Mouse (Mus musculus): ENCODE results near the gene Pnldc1.

Gene Pnldc1

DNA sequence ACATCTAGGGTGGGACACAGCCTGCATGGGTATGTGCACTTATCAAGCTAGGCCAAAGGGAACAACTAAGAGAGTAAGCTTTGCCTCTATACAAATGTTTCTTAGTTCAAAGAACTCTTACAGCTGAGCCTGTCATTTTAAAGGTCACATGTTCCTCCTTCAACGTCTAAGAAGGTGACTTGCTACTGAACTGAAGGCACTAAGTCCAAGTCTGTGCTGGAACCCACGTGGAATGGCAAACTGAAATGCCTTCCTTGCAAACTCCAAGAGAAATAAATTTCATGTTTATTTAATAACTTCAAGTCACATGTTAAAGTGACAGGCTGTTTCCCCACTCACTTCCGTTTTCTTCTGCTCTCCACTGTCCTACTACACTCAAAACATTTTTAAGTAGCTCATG is 52.6 kb downstream of the Pnldc1 start:
- no peak for DNase-seq (ENCODE audit: low spot score in 2 of 2)

- DNase-seq (ENCODE audit: low spot score in 2 of 2): no peak
These were observed 55.6 kb downstream of the Pnldc1 start for GRCm38 (mm10) chr17:12854386-12854785.

DNA sequence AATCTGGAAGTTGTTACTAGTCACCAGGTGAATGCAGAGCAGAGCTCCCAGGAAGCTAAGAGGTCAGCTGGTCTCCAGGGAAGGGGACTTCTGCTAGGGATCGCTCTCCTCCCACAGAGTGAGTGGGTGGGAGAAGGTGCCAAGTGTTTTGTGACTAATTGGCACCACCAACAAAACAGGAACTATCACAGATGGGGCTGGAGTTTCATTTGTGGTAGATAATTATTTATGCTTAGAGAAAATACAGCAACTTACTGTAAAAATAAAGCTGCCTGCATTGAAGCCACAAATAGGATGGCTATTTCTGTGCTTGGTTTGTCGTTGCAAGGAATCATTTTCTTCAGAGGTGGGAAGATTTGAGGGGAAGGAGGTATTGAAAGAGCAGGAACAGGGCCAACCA is 56.2 kb downstream of the Pnldc1 start:
- no peak for DNase-seq (ENCODE audit: low spot score in 2 of 2)

- DNase-seq (ENCODE audit: low spot score in 2 of 2): no peak
These were observed 58.3 kb downstream of the Pnldc1 start for GRCm38 (mm10) chr17:12851689-12852088.

GRCm38 (mm10) chr17:12849778-12850382 is 60.1 kb downstream of the Pnldc1 start:
- no peak for DNase-seq (ENCODE audit: low spot score in 2 of 2)

GRCm38 (mm10) chr17:12847736-12848135 is 62.3 kb downstream of the Pnldc1 start:
- DNase-seq (ENCODE audit: low spot score in 2 of 2): no peak

- no peak for DNase-seq (ENCODE audit: low spot score in 2 of 2)
These were observed 63.6 kb downstream of the Pnldc1 start for GRCm38 (mm10) chr17:12846474-12846873.

DNA sequence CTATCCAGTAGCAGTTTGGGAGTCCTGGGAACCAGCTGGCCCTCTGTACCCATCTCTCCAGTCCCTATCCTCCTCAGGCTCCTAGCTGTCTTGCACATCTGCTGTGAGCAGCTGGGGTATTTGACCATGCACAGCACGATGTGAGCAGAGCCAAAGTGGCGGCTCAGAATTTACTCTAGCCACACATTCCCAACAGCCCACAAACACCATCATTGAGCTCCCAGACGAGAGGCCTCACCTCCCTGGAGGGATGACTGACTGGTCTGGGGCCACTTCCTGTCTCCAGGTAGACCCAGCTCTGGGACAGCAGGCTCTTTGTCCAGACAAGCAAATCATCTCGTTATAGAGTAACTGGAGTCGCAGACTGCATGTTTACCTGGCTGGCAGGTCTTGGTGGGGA is 64.2 kb downstream of the Pnldc1 start:
- DNase-seq (ENCODE audit: low spot score in 2 of 2): no peak

- DNase-seq (ENCODE audit: low spot score in 2 of 2): no peak
These were observed 65.5 kb downstream of the Pnldc1 start for GRCm38 (mm10) chr17:12844540-12844939.

DNA sequence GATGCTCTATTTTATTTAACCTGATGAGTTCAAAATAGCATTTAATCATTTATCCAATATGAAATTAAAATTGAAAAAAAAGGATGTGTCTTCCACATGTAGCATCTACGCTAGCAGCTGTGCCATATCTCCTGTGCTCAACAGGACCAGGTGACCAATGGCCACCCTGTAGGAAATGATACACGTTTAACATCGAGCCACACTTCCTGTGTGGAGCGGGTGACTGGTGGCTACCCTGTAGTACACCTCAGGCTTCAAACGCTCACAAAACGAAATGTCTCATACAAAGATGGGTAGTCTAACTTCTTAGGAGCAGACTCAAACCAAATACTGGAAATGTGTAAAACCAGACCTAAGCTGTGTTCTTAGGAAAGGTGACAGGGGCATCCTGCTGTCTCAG is 66.2 kb downstream of the Pnldc1 start:
- no peak for DNase-seq (ENCODE audit: low spot score in 2 of 2)

- DNase-seq (ENCODE audit: low spot score in 2 of 2): no peak
These were observed 70.4 kb downstream of the Pnldc1 start for GRCm38 (mm10) chr17:12839475-12840267.
